Mouse (Mus musculus) embryo, embryonic 9.5 days (tissue): Measurements from ENCODE around the gene Polr2e.

Experiments used
- DNase-seq: peaks from one replicate; pipeline ENCODE4 v3.0.0-alpha.2; 2017; ENCODE audit errors: extremely low spot score

The Polr2e gene

DNA sequence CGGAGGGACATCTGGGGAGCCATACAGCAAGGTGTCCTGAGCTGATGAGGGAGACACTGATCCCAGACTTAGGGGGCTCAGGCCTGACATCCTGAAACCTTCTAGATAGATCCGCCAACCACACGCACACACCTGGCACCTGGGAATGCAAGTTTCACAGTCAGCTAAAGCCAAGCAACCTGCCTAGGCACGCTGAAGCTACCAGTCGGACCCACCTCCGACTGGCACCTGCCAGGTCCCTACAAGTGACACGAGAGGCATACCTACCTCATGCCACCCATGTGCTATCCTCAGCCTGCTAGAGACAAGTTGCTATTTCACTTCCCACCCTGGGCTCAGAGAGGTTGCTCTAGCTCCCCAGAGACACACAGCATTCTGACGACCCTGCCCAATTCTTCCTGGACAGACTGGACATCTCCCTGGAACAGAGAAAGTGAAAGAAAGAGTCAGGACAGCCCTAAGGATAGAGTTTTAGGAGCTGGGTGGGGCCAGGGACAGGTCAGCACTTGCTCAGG is 50.3 kb downstream of the Polr2e start:
- DNase-seq, result peak; percentile 32

DNA sequence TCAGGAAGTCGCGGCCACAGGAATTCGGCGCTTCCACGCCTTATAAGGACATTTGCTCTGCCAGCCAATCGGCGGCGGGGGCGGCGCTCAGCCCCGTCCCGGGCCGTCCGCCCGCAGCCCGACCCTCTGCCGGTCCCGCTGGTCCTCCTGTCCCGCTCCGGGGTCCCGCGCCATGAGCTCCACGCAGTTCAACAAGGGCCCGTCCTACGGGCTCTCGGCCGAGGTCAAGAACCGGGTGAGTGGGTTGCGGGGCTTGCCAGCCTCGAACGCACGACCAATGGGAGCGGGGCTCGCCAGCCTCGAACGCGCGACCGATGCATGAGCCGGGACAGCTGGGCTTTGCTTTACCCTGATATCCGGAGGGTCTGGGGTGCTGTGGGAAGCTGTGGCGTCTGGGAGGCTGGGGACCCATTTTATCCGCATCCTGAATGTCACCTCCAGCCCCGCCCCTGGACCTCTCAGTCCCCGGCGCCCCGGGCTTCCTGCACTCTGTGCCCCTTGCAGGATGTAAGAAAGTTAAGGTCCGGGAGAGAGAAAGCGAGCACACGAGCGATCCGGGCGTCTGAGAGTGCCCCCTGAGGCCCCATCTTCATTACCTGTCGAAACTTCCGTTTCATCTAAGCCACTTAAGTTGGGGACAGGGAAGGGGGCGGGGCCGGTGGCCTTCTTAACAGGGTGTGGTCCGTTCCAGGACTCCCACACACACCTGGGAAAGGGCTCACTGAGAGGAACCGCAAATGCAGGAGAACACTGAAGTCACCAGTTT is 50.9 kb downstream of the Polr2e start, which contains the start of gene Cnn2:
TSS of gene Cnn2 (plus strand) at position 79 of the 766 bp plus-strand sequence.
- peak; percentile 79 for DNase-seq

DNA sequence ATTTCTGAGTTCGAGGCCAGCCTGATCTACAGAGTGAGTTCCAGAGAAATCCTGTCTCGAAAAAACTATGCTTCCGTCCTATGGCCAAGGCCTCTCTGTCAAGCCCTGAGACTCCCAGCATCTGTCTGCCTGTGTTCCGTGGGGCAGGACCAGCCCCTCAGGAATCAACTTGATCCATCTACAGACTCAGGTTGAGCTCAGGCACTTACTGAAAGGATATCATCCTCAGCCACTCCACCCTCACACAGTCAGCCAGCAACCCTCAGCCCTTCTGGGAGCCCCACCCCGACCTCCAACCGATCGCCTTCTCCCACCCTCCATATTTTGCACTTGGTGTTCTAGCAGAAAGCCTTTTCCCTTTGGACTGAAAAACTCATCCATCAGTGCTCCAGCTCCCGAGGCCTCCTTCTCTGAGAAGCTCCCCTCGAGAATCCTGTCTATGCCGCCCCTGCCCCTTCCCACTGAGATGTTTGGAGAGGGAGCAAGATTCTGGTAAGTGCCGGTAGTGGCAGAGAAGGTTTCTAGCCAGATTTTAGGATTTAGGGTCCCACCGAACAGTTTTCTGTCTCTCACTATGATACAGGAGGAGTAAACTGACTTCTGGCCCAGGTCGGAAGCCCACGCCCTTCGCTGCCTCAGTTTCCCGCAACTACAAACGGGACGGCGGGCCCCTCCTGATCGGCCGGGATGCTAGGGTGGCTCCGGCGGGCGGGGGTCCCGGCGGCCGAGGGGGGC is 51.7 kb downstream of the Polr2e start:
- peak; percentile 26 for DNase-seq

DNA sequence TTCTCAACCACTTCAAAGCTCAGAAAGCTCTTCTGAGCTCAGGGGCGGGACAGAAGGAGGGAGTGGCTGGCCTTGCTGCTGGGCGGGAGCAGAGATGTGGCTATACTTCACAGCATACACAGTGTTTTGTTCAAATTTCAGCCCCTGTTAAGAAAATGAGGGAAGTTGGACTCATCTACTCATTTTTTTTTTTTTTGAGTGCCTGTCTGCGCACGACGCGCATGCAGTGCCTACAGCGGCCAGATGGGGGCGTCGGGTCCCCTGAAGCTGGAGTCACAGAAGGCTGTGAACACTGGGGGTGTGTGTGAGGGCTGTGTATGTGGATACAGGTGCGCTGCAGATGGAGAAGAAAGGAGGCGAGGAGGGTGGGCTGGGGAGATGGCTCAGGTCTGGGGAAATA is 52.6 kb downstream of the Polr2e start:
- DNase-seq, result peak; percentile 86

DNA sequence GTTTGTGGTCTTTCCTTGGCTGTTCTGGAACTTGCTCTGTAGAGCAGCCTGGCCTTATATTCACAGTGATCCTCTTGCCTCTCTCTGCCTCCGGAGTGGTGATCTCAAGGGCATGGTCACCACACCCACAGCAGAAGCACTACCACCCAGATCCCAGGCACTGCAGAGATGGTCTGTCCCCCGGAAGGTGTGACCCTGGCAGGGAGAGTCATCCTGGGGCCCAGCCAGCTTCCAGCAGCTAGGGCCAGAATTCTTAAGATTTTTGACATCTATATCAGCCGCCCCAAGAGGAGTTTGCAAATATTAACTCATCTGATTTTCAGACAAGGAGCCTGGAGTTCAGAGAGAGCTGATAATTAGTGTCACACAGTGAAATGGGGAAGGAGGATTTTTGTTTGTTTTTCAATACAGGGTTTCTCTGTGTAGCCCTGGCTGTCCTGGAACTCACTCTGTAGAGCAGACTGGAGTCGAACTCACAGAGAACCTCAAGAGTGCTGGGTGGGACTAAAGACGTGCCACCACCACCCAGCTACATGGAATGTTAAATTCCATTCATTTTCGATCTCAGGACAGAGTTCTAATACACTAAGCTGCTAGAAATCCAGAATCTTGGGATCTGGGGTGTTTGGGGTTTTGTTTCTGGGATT is 53.2 kb downstream of the Polr2e start:
- no peak for DNase-seq
